ENCODE assay signal across 21 mouse cellular contexts in genomic region chr15:84667601-84668000, GRCm38 (mm10). TPM values are rescaled to one million over a fixed set of nuclear protein-coding genes. Genes with fewer than 3 reads are reported as not detected.
"Had no signal": no experiment of that assay in that cellular context is flagged by ENCODE, and none has a peak within 500 bp of the region (broad histone marks: within the 10 kb centered on the region; RNA-seq: fewer than 3 reads in every experiment).

No protein-coding gene starts in this region.

- H3K9me3 ChIP-seq: midbrain, embryonic 10.5 days; midbrain, embryonic 13.5 days; midbrain, embryonic 15.5 days; neural tube, embryonic 13.5 days; neural tube, embryonic 15.5 days had no signal

- H3K4me2 ChIP-seq: lung, embryonic 14.5 days; midbrain, embryonic 13.5 days; midbrain, embryonic 15.5 days; neural tube, embryonic 13.5 days; neural tube, embryonic 15.5 days had no signal

- DNase-seq: lung, adult 18-20 months; lung, embryonic 14.5 days; lung, postnatal 10 days; lung, postnatal 4 days; retina, postnatal 1 day; right cerebral cortex, adult 18-20 months; right cerebral cortex, postnatal 25 days; right cerebral cortex, postnatal 4 days; spleen, adult 18-20 months; thymus, adult 18-20 months; thymus, postnatal 14 days; thymus, postnatal 36 days had no signal

- H3K4me3 ChIP-seq: midbrain, embryonic 10.5 days; midbrain, embryonic 13.5 days; midbrain, embryonic 15.5 days; myocyte; neural tube, embryonic 13.5 days; neural tube, embryonic 15.5 days had no signal

- H3K9ac ChIP-seq: liver, embryonic 14.5 days; lung, embryonic 14.5 days; midbrain, embryonic 13.5 days; midbrain, embryonic 15.5 days; neural tube, embryonic 13.5 days; neural tube, embryonic 15.5 days had no signal

- H3K27ac ChIP-seq: liver, embryonic 14.5 days; midbrain, embryonic 10.5 days; midbrain, embryonic 13.5 days; midbrain, embryonic 15.5 days; neural tube, embryonic 13.5 days; neural tube, embryonic 15.5 days had no signal

- ATAC-seq: midbrain, embryonic 13.5 days; midbrain, embryonic 15.5 days had no signal

- H3K36me3 ChIP-seq: midbrain, embryonic 10.5 days; midbrain, embryonic 13.5 days; midbrain, embryonic 15.5 days; neural tube, embryonic 13.5 days; neural tube, embryonic 15.5 days had no signal

- H3K27me3 ChIP-seq: midbrain, embryonic 15.5 days; neural tube, embryonic 15.5 days had no signal

RNA-seq across cellular contexts. Expression of gene Arhgap8, which starts 52.3 kb away (rescaled TPM):
- total RNA-seq: megakaryocyte, adult 5-6 weeks; megakaryocyte-erythroid progenitor cell, adult 5-6 weeks had no signal
- polyA plus RNA-seq: myocyte had no signal
